Mouse (Mus musculus) kidney, adult 18-20 months (tissue): ENCODE data around the gene Bmf.

Experiments used
- DNase-seq: peaks from one replicate; pipeline ENCODE4 v3.0.0; 2021

Gene Bmf

GRCm38 (mm10) chr2:118511779-118512417 is 37.6 kb downstream of the Bmf start:
- peak; percentile 30 for DNase-seq

GRCm38 (mm10) chr2:118510447-118511310 is 38.8 kb downstream of the Bmf start:
- DNase-seq = peak; percentile 98

- DNase-seq = no peak
These were observed 39.6 kb downstream of the Bmf start for GRCm38 (mm10) chr2:118509688-118510446.

GRCm38 (mm10) chr2:118507126-118507525 is 42.4 kb downstream of the Bmf start:
- no peak for DNase-seq

GRCm38 (mm10) chr2:118500191-118500590 is 49.3 kb downstream of the Bmf start:
- no peak for DNase-seq

DNA sequence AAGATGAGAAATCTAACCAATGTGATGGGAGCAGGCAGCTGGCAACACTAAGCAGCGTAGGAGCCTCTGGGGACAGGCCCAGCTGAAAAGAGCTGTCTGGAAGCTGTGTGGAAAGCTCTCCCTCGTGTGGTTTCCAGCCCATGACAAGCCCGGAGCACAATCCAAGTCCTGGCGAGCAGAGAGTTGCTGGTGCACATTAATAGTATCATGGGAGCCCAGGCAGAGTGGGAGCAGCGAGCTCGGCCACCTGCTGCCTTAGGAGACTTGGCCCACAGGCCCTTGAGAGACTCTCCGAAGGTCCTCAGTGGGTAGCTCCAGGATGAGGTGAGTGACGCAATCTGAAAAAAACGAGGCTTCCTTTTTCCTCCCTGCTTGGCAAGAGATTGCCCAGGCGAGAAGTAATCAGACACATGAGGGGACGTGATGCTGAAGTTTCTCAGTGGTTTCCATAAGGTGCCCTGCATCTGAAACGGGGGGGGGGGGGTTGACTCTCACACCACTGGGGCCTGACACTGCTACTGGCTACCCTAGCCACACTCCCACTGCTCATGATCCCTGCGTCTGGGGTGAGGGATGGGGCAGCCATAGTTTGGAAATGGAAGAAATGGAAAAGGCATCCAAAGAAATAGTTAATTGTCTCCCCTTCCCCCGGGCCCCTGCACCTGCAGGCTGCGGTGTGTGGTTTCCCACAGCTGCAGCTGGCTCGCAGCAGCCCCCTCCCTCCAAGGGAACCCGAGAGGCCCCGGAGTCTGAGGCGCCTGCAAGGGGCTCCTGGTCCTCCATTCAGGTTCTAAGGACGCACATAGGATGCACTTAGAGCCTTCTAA is 50.1 kb downstream of the Bmf start:
- DNase-seq = no peak

GRCm38 (mm10) chr2:118498476-118498875 is 51.0 kb downstream of the Bmf start:
- DNase-seq = no peak

DNA sequence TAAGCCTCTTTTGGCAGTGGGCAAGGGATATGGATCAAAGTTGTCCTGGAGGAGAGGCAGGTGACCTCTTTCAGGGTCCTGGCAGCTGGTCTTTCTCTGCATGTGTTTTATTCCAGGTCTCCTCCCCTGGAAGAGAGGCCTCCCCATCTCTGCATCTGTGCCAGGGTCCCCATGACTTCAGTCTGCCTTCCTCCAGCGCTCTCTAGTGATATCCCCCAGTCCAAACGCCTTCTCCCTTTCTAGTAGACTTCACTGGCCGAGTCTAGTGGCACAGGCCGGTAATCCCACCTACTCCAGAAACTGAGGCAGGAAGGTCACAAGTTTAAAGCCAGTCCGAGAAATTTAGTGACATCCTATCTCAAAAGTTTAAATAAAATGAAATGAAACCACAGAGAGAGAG is 51.6 kb downstream of the Bmf start:
- DNase-seq = no peak

- no peak for DNase-seq
These were observed 54.5 kb downstream of the Bmf start for GRCm38 (mm10) chr2:118495024-118495423.

DNA sequence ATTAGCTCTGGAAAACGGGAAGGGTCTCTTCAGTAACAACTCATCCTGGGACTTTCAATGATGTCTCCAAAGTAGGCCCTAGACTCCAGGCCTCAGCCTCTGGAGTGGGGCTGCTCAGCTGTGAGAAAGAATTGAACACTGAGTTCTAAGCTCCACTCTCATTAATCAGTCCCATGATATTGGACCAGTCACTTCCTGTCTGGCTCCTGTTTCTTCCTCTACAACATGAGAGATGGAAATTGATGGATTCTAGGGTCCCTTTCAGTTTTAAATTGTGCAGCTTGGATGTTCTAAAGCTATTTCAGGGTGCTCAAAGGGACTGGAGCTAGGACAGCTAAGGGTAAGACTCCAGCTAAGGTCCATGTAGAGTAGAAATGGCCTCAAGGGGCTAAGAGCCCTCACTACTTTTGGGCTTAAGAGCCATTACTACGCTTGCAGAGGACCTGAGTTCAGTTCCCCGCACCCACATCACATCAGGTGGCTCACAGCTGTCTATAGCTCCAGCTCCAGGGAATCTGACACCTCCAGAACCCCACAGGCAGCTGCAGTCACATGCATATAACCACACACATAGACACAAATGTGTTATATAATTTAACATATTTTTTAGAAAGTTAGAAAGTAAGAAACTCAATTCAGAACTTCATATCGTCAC is 57.6 kb downstream of the Bmf start:
- DNase-seq = no peak

GRCm38 (mm10) chr2:118491281-118491731 is 58.2 kb downstream of the Bmf start:
- DNase-seq = peak; percentile 49

DNA sequence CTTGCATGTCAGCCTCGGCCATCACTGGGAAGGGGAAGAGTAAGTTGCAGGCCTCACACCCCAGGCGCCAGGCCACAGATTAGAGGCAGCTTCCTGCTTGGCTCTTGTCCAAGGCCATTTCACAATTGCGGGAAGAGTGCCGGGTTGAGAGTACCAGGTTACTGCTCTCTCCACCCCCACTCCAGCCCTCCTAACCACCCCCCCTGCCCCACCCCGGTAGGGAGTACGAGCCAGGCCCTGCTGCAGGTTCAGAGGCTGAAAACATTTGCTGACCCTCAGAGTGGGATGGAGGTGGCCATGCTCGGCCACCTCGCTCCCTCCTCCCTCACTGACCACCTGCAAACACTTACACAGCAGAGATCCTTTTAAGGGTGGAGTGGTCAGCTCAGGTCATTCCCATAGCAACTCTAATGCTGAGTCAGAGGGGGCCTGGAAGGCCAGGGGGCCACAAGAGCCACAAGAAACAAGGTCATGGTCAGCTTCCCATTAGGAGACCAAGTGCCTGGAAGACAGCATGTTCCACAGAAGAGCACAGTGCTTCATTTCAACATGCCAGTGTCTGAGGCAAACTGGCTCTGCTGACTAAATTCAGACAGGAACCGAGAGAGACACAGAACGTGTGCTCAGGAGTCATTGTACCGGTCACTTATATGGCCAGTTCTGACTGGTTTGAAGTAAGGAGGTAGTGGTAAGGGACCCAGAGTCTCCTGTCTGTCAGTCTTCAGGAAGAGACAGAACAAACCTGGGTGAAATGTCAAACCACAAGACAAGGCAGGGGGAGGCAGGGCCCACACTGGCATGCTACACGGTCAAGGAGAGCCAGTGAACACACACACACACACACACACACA is 59.0 kb downstream of the Bmf start:
- peak; percentile 75 for DNase-seq

DNA sequence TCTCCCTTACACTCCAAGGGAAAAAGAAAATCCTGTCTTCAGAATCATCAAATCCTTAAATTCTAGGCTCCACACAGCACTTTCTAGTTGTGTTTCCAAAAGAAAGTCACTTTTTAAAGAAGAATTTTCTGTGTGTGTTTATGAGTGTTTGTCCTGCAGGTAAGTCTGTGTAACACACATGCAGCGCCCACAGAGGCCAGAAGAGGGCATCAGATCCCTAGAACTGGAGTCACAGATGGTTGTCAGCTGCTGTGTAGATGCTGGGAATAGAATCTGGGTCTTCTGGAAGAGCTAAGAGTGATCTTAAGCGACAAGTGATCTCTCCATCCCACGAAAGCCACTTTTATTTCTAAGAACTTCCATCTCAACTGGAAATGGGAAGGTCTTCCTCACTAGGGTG is 61.7 kb downstream of the Bmf start:
- DNase-seq = peak; percentile 48

GRCm38 (mm10) chr2:118486933-118487332 is 62.6 kb downstream of the Bmf start:
- peak; percentile 89 for DNase-seq

GRCm38 (mm10) chr2:118485415-118485814 is 64.1 kb downstream of the Bmf start:
- DNase-seq = no peak

DNA sequence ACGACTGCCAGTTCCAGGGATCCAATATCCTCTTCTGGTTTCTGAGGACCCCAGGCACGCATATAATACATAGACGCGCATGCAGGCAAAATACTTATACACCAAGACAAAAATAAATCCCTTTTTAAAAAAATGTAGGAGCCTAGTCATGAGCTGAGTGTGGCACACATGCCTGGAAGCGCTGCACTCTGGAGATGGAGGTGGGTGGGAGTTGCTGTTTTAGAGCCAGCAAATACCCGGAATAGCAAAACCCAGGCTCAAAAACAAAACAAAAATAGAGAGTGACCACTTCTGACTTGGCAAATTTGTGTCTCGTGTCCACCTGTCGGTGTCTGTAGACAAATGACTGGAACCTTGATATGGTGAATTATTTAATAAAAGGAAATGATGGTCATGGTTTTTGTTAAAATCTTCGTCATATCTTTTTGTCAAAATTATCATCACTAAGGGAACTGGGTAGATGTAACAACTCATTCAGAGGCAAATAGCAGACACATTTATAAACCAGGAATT is 65.0 kb downstream of the Bmf start:
- no peak for DNase-seq

DNA sequence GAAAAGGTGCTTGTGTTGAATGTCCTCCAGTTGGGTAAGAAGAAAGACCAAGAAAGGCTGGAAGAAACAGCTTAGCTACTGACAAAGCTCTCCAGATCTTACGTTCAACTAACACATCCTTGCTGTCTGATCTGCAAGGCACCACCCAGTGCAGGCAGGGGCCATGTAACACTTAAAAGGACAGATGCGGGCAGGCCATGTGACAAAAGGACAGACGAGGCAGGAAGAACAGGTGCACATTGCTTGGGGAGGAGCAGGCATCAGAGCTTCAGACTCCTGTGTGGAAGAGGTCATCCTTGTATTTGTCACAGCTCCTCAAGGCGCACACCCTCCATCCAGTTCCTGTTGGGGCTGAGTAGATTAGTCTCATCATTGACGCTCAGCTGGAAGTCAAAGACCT is 66.5 kb downstream of the Bmf start:
- DNase-seq = no peak

DNA sequence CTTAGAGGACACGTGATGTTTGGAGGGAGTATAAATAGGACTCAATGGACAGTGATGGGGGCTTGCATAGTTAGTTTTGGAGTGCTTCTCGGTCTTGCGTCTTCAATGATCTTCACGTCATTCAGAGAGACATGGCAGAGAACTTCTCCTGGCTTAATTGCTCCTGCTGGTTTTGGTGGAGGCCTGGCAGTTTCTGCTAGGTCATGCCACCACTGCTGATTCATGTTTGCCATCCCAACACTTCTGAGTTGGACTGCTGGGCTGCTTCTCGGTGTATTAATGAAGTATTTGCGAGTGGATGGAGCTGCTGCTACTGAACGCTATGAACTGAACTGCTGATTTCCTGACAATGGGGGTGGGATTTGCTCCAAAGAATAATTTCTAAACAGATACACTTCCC is 68.6 kb downstream of the Bmf start:
- DNase-seq = no peak

- peak; percentile 92 for DNase-seq
These were observed 70.0 kb downstream of the Bmf start, which contains the start of gene Srp14 for GRCm38 (mm10) chr2:118479550-118479909. Gene Srp14, minus strand, starts transcription at chr2:118479711.

GRCm38 (mm10) chr2:118478833-118479549 is 70.5 kb downstream of the Bmf start:
- DNase-seq = peak; percentile 10
